Mouse (Mus musculus): ENCODE measurements at regions not wholly inside any gene's neighbourhood (a gene's known extent, or its start where the extent isn't known, plus 50 kb on each side); places are given as distances from the start of the nearest gene placed in this dataset.

GRCm38 (mm10) chr13:34462206-34462807, 117.3 kb upstream of the Slc22a23 start:
- no peak for DNase-seq

GRCm38 (mm10) chr13:34460969-34461368, 116.0 kb upstream of the Slc22a23 start:
- DNase-seq, result no peak

- no peak for DNase-seq
Measured at GRCm38 (mm10) chr13:34456051-34456450, 111.1 kb upstream of the Slc22a23 start.

GRCm38 (mm10) chr13:34446806-34447205, 101.8 kb upstream of the Slc22a23 start:
- DNase-seq, result no peak

GRCm38 (mm10) chr13:34446327-34446726, 101.3 kb upstream of the Slc22a23 start:
- DNase-seq, result no peak

GRCm38 (mm10) chr13:34441347-34441746, 96.4 kb upstream of the Slc22a23 start:
- no peak for DNase-seq

GRCm38 (mm10) chr13:34427527-34427926, 82.5 kb upstream of the Slc22a23 start:
- DNase-seq, result no peak

- no peak for DNase-seq
Measured at GRCm38 (mm10) chr13:34424921-34425320, 79.9 kb upstream of the Slc22a23 start.

GRCm38 (mm10) chr13:34421644-34422043, 76.7 kb upstream of the Slc22a23 start:
- DNase-seq, result no peak

GRCm38 (mm10) chr13:34420341-34421156, 75.6 kb upstream of the Slc22a23 start:
- no peak for DNase-seq

- DNase-seq, result no peak
Measured at GRCm38 (mm10) chr13:34419061-34419460, 74.1 kb upstream of the Slc22a23 start.

GRCm38 (mm10) chr13:34416603-34417002, 71.6 kb upstream of the Slc22a23 start:
- no peak for DNase-seq

GRCm38 (mm10) chr13:34414533-34414932, 69.6 kb upstream of the Slc22a23 start:
- no peak for DNase-seq

- DNase-seq, result no peak
Measured at GRCm38 (mm10) chr13:34408669-34409055, 63.7 kb upstream of the Slc22a23 start.

GRCm38 (mm10) chr13:34408007-34408668, 63.2 kb upstream of the Slc22a23 start:
- no peak for DNase-seq

GRCm38 (mm10) chr13:34406291-34406690, 61.3 kb upstream of the Slc22a23 start:
- DNase-seq, result no peak

- DNase-seq, result no peak
Measured at GRCm38 (mm10) chr13:34402631-34403030, 57.6 kb upstream of the Slc22a23 start.

- DNase-seq, result no peak
Measured at GRCm38 (mm10) chr13:34401031-34401430, 56.0 kb upstream of the Slc22a23 start.

- no peak for DNase-seq
Measured at GRCm38 (mm10) chr13:34398847-34399246, 53.9 kb upstream of the Slc22a23 start.

- no peak for DNase-seq
Measured at GRCm38 (mm10) chr13:34398061-34398787, 53.2 kb upstream of the Slc22a23 start.

- no peak for DNase-seq
Measured at GRCm38 (mm10) chr13:34395504-34395903, 50.5 kb upstream of the Slc22a23 start.

GRCm38 (mm10) chr13:34395010-34395409, 50.0 kb upstream of the Slc22a23 start:
- DNase-seq, result no peak
